Mouse (Mus musculus) testis, adult 2 months (tissue): ENCODE measurements around the gene Rbks.

Source experiments
- CTCF ChIP-seq: fragments of 200-500 bp; IDR thresholded peaks from 2 replicates; pipeline ENCODE4 v1.5.1; 2012; ENCODE audit warnings: low read depth, mild to moderate bottlenecking, inconsistent platforms, low read length, moderate library complexity; ENCODE audit not compliant: control insufficient read depth, insufficient read depth, insufficient replicate concordance
- POLR2A ChIP-seq: fragments of 200-500 bp; IDR thresholded peaks from 2 replicates; pipeline ENCODE4 v1.6.1; 2012; ENCODE audit warnings: low read depth, mild to moderate bottlenecking, inconsistent platforms, low read length, moderate library complexity; ENCODE audit not compliant: control insufficient read depth

DNA sequence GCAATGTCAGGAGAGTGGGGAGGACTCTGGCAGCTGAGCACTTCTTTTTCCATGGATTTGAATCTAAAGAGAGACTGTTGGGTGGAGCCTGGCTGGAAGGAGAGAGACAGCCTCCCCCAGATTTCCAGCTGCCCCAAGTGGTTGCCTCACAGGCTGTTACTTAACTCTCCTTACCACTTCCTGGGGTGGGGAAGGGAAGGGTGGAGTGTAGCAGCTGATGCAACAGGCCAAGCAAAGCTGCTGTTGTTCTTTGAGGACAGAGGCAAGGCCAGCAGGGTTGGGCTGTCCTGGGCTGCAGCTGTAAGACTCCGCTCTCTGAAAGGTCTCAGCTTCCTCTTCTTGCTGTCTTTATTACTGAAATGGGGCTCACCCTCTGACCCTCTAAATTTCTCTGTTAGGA lies 95.0 kb downstream of the Rbks start:
- TF ChIP-seq POLR2A, result no peak; the same call in 1 of the 2 replicates
- TF ChIP-seq CTCF, result no peak
